ENCODE assay signal across 9 mouse cellular contexts in genomic region chr8:123117744-123118143, GRCm38 (mm10). TPM values are rescaled to one million over a fixed set of nuclear protein-coding genes. Genes with fewer than 3 reads are reported as not detected.
A peak's percentile ranks its signal among the peaks of the same experiment; 100 is the strongest.
DNase-seq lines count a peak whose midpoint lies in the region; ATAC-seq and TF ChIP-seq lines count a peak whose summit lies in the region.
"Had no signal": no experiment of that assay in that cellular context is flagged by ENCODE, and none has a peak within 500 bp of the region (broad histone marks: within the 10 kb centered on the region; RNA-seq: fewer than 3 reads in every experiment).

No protein-coding gene starts in this region.

- peak overlapping the region; percentile 52 for H3K4me3 ChIP-seq in heart, embryonic 11.5 days (ENCODE audit: low read depth, low read length)
- peak overlapping the region; percentile 59 to 66 for H3K4me3 ChIP-seq in ES-E14 (ENCODE audit: insufficient read depth in 1 of 2, low read depth in 1 of 2, low read length in 2 of 2, poor library complexity in 1 of 2, severe bottlenecking in 1 of 2)
- peak overlapping the region; percentile 37 for H3K4me3 ChIP-seq in hindbrain, embryonic 11.5 days (ENCODE audit: low read depth, low read length)
- peak overlapping the region; percentile 89 for H3K4me3 ChIP-seq in megakaryocyte, embryonic 14.5 days (replicated peaks)

- no peaks in the 10 kb centered on the region for H3K9me3 ChIP-seq in heart, embryonic 11.5 days (replicated peaks; ENCODE audit: control insufficient read depth, low read length)
- no peaks in the 10 kb centered on the region for H3K9me3 ChIP-seq in ES-E14 (ENCODE audit: control insufficient read depth, insufficient read depth, low read depth, low read length)
- H3K9me3 ChIP-seq in hindbrain, embryonic 11.5 days (ENCODE audit: control insufficient read depth, low read length) = no peaks in the 10 kb centered on the region
- no peaks in the 10 kb centered on the region for H3K9me3 ChIP-seq in megakaryocyte, embryonic 14.5 days

- no peak overlapping the region; the same call in 1 of the 2 replicates for H3K9ac ChIP-seq in heart, embryonic 11.5 days (ENCODE audit: low read depth, low read length)
- 0 out of 2 replicates have a peak overlapping the region, but pooled peaks have one; percentile 4 for H3K9ac ChIP-seq in ES-E14 (ENCODE audit: insufficient read depth, low read depth, low read length, poor library complexity, severe bottlenecking)
- H3K9ac ChIP-seq in hindbrain, embryonic 11.5 days (ENCODE audit: low read depth, low read length) = peak overlapping the region; percentile 19; the same call in 1 of the 2 replicates

- no peak for DNase-seq in heart, adult 9 months (ENCODE audit: low spot score in 2 of 2)
- no peak for DNase-seq in ES-E14 (ENCODE audit: low read depth, low spot score)
- no peak for DNase-seq in hindbrain, embryonic 11.5 days (ENCODE audit: low spot score)
- no peak for DNase-seq in layer of hippocampus, postnatal 10 days (ENCODE audit: low spot score in 2 of 2)
- no peak for DNase-seq in layer of hippocampus, adult 8-10 months (ENCODE audit: low spot score in 2 of 2)
- DNase-seq in thymus, postnatal 25 days = no peak

- in situ Hi-C loops in ES-E14 (cut with MboI; ENCODE audit: low sequenced_read_pairs in 2 of 2, unreplicated experiment in 2 of 2) = no loop called here

- H3K27me3 ChIP-seq in heart, embryonic 11.5 days (ENCODE audit: control insufficient read depth, insufficient read depth, low read length) = peaks cover 49% of the 10 kb centered on the region
- H3K27me3 ChIP-seq in hindbrain, embryonic 11.5 days (ENCODE audit: control insufficient read depth, insufficient read depth, low read length) = peaks cover 43% of the 10 kb centered on the region
- H3K27me3 ChIP-seq in megakaryocyte, embryonic 14.5 days (replicated peaks) = peaks cover 70% of the 10 kb centered on the region

- 4% methylated on average over 17 of the region's 17 CpGs for WGBS in heart, embryonic 11.5 days (ENCODE audit: insufficient replicate concordance)
- WGBS in hindbrain, embryonic 11.5 days = 2% methylated on average over 17 of the region's 17 CpGs

- H3K36me3 ChIP-seq in heart, embryonic 11.5 days (ENCODE audit: control insufficient read depth, insufficient read depth, low read length) = no peaks in the 10 kb centered on the region
- no peaks in the 10 kb centered on the region for H3K36me3 ChIP-seq in ES-E14 (ENCODE audit: control insufficient read depth, insufficient read depth, low read length, poor library complexity, severe bottlenecking)
- no peaks in the 10 kb centered on the region for H3K36me3 ChIP-seq in hindbrain, embryonic 11.5 days (ENCODE audit: control insufficient read depth, insufficient read depth, low read length)
- no peaks in the 10 kb centered on the region for H3K36me3 ChIP-seq in megakaryocyte, embryonic 14.5 days (replicated peaks; ENCODE audit: low read length)

- H3K27ac ChIP-seq in heart, embryonic 11.5 days (ENCODE audit: low read depth, low read length) = no peak overlapping the region
- no peak overlapping the region for H3K27ac ChIP-seq in ES-E14 (ENCODE audit: insufficient read depth, low read depth, low read length, poor library complexity, severe bottlenecking)
- no peak overlapping the region for H3K27ac ChIP-seq in hindbrain, embryonic 11.5 days (ENCODE audit: low read depth, low read length)

- peaks cover 17% of the 10 kb centered on the region for H3K4me1 ChIP-seq in heart, embryonic 11.5 days (ENCODE audit: control insufficient read depth, insufficient read depth, low read length)
- peaks cover 0 to 3% of the 10 kb centered on the region in 2 experiments; a peak in 1 of 4 replicates for H3K4me1 ChIP-seq in ES-E14 (ENCODE audit: control insufficient read depth in 2 of 2, insufficient read depth in 2 of 2, low read length in 2 of 2, poor library complexity in 1 of 2)
- peaks cover 12% of the 10 kb centered on the region for H3K4me1 ChIP-seq in hindbrain, embryonic 11.5 days (replicated peaks; ENCODE audit: control insufficient read depth, insufficient read depth, low read length)
- peaks cover 58% of the 10 kb centered on the region for H3K4me1 ChIP-seq in megakaryocyte, embryonic 14.5 days

- ATAC-seq in heart, embryonic 11.5 days (replicated peaks; ENCODE audit: insufficient number of reproducible peaks, low FRiP score, low TSS enrichment) = no peak; the same call in 1 of the 2 replicates
- ATAC-seq in hindbrain, embryonic 11.5 days (ENCODE audit: low FRiP score) = no peak

- H3K4me2 ChIP-seq in heart, embryonic 11.5 days = peak overlapping the region; percentile 87
- H3K4me2 ChIP-seq in hindbrain, embryonic 11.5 days (replicated peaks; ENCODE audit: low read depth, low read length) = peak overlapping the region; percentile 80

TF ChIP-seq in ES-E14, 5 proteins besides CTCF, POLR2A, EP300 and RAD21:
- TF ChIP-seq CHD2 (IDR thresholded peaks at IDR 0.05; ENCODE audit: low read depth, low read length) = no peak
- no peak for TF ChIP-seq MAFK (IDR thresholded peaks at IDR 0.05; ENCODE audit: insufficient read depth, low read depth, low read length)
- TF ChIP-seq ZNF384 (IDR thresholded peaks at IDR 0.05; ENCODE audit: low read depth, low read length) = no peak
- no peak for TF ChIP-seq ZC3H11A (IDR thresholded peaks at IDR 0.05; ENCODE audit: borderline replicate concordance, low read depth, low read length)
- no peak for TF ChIP-seq HCFC1 (IDR thresholded peaks at IDR 0.05; ENCODE audit: borderline replicate concordance, insufficient read depth, low read length)

RNA-seq across cellular contexts. Expression of gene Cpne7, which starts 0.6 kb away (rescaled TPM):
- polyA plus RNA-seq in heart, embryonic 11.5 days (2014; fragmentation: Nextera tagmentation; extraction: Ambion mirVana) = 0.27 and 0.31 TPM in 2 replicates
- 1.8 and 4.9 TPM in 2 replicates for total RNA-seq in ES-E14 (2012; rRNA removed)
- polyA plus RNA-seq in hindbrain, embryonic 11.5 days (2014; fragmentation: Nextera tagmentation; extraction: Ambion mirVana) = 0.10 and 0.45 TPM in 2 replicates
- 0.43 TPM in 1 of 2 replicates, not detected in the other for polyA plus RNA-seq in megakaryocyte, embryonic 14.5 days (2012; ENCODE audit: insufficient read depth, low replicate concordance)
- 100 to 1,000 TPM; 232 to 244 TPM for total RNA-seq in layer of hippocampus, postnatal 10 days (2021)
- total RNA-seq in layer of hippocampus, adult 8-10 months (2022) = 100 to 1,000 TPM; 277 to 341 (median 303) TPM

RNA-seq across cellular contexts. Expression of gene Rpl13, which starts 15.6 kb away (rescaled TPM):
- 1,217 and 1,331 TPM in 2 replicates for polyA plus RNA-seq in heart, embryonic 11.5 days (2014; fragmentation: Nextera tagmentation; extraction: Ambion mirVana)
- total RNA-seq in ES-E14 (2012; rRNA removed) = 2,643 and 2,912 TPM in 2 replicates
- 1,308 and 1,334 TPM in 2 replicates for polyA plus RNA-seq in hindbrain, embryonic 11.5 days (2014; fragmentation: Nextera tagmentation; extraction: Ambion mirVana)
- 3,221 and 4,089 TPM in 2 replicates for polyA plus RNA-seq in megakaryocyte, embryonic 14.5 days (2012; ENCODE audit: insufficient read depth, low replicate concordance)
- 100 to 1,000 TPM; 474 to 547 TPM for total RNA-seq in layer of hippocampus, postnatal 10 days (2021)
- total RNA-seq in layer of hippocampus, adult 8-10 months (2022) = 100 to 1,000 TPM; 359 to 512 (median 443) TPM

RNA-seq across cellular contexts. Expression of gene Sult5a1, which starts 40.4 kb away (rescaled TPM):
- polyA plus RNA-seq in heart, embryonic 11.5 days (2014; fragmentation: Nextera tagmentation; extraction: Ambion mirVana) = 6.6 and 8.1 TPM in 2 replicates
- 3.1 and 3.3 TPM in 2 replicates for total RNA-seq in ES-E14 (2012; rRNA removed)
- polyA plus RNA-seq in hindbrain, embryonic 11.5 days (2014; fragmentation: Nextera tagmentation; extraction: Ambion mirVana) = 4.8 and 5.5 TPM in 2 replicates
- not detected in 2 replicates for polyA plus RNA-seq in megakaryocyte, embryonic 14.5 days (2012; ENCODE audit: insufficient read depth, low replicate concordance)
- total RNA-seq in layer of hippocampus, postnatal 10 days (2021) = 1 to 10 TPM in 1 of 2 experiments, under 1 TPM in 1; 0.80 to 1.1 TPM
- 1 to 10 TPM; 1.7 to 3.1 (median 1.9) TPM for total RNA-seq in layer of hippocampus, adult 8-10 months (2022)
- total RNA-seq: neutrophil, adult 5-6 weeks had no signal

RNA-seq across cellular contexts. Expression of gene Spg7, which starts 55.0 kb away (rescaled TPM):
- 48.7 and 49.4 TPM in 2 replicates for polyA plus RNA-seq in heart, embryonic 11.5 days (2014; fragmentation: Nextera tagmentation; extraction: Ambion mirVana)
- total RNA-seq in ES-E14 (2012; rRNA removed) = 106 and 160 TPM in 2 replicates
- polyA plus RNA-seq in hindbrain, embryonic 11.5 days (2014; fragmentation: Nextera tagmentation; extraction: Ambion mirVana) = 39.6 and 45.8 TPM in 2 replicates
- 9.5 and 14.6 TPM in 2 replicates for polyA plus RNA-seq in megakaryocyte, embryonic 14.5 days (2012; ENCODE audit: insufficient read depth, low replicate concordance)
- total RNA-seq in layer of hippocampus, postnatal 10 days (2021) = 10 to 100 TPM; 65.8 to 75.5 TPM
- 10 to 100 TPM; 51.8 to 64.2 (median 60.9) TPM for total RNA-seq in layer of hippocampus, adult 8-10 months (2022)

Comparison
In these comparisons a context has a peak if more than half of its experiments do, and no peak if none do; other contexts are left out.
1. H3K4me3 ChIP-seq: peak in every context shown above with its lines; median percentile 89 in megakaryocyte, embryonic 14.5 days; 62 in ES-E14; 52 in heart, embryonic 11.5 days; 37 in hindbrain, embryonic 11.5 days.
2. RNA of gene Cpne7, which starts 0.6 kb away (total RNA-seq): 277 to 341 TPM in layer of hippocampus, adult 8-10 months and 232 to 244 TPM in layer of hippocampus, postnatal 10 days; 1.8 to 4.9 TPM in ES-E14; every median in the first group is over 10 times any median in the second.